Mouse (Mus musculus) fibroblast of lung, adult 2 months (primary cell): ENCODE measurements around the gene Tlr7.
A peak's percentile ranks its signal among the peaks of the same experiment; 100 is the strongest.
"Not testable (repeated sequence)": the region's sequence is repeated elsewhere in the genome, so short reads cannot be mapped to it uniquely, and the experiment has no call there.

Experiments
- DNase-seq: peaks from one replicate; pipeline ENCODE4 v3.0.0-alpha.2; 2011; ENCODE audit warnings: low read depth

Gene Tlr7

DNA sequence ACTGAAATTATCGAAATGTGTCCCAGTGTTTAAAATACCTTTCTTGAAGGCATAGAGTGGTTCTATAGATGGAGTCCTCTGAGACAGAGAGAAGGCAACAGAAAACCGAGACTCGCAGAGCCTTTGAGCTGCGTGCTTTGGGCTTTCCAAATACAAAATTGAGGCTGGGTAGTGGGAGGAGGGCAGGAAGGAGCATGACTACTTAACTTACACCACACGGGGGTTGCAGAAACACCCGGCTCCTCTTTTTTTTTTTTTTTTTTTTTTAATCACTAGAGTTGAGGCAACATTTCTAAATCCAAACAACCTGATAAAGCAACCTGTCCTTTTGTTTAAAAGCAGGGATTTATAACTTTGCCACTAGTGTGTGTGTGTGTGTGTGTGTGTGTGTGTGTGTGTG, at the start of gene Tlr7:
Gene Tlr7 (minus strand): TSS at position 160 of the 400 bp plus-strand sequence.
- DNase-seq: no peak

DNA sequence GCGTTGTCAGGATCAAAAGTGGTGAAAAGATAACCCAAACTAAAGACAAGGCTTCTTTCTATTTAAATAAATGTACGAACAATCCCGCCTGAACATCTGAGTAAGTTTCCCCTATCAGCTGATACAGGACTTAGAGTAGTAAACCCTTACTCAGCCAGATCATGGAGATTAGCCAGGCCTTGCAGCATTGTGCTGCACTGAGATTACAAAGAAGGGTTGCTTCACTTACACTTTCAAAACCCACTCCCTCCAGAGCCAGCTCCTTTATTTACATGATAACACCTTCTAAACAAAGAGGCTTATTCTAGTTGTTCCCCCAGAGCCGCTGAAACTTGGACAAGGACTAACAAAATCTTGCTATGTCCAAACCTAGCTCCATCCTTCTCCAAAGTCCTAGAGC, 49.7 kb upstream of the Tlr7 start:
- no peak for DNase-seq

DNA sequence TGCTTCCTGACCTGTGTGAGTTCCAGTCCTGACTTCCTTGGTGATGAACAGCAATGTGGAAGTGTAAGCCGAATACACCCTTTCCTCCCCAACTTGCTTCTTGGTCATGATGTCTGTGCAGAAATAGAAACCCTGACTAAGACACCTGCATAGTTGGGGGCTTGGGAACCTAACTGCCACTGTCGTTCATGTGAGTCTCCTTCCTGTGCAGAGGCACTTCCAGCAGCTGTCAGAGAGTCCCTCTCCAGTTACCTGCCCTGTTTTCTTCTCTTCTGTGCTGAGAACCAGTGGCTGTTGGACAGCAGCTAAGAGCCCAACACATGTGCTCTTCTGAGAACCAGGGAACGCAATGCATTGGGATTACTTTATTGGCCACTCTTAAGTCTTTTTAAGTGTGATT, 30.9 kb upstream of the Tlr7 start:
- not testable (repeated sequence) for DNase-seq

DNA sequence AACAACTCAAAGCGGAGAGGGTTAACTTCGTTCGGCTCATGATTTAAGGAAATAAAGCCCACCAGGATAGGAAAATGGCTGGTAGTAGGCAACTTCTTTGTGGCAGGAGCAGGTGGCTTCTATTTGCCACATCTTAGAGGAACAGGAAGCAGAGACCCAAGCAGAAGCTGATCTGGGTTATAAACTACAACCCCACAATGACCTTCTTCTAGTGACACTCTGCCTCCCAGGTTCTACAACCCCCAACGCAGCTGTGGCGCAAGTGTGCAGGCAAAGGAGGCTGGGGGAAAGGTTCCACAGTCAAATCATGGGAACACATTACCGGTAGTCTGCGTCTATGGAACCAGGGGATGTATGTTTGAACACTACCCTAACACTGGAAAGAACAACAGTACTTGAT, 29.3 kb upstream of the Tlr7 start:
- no peak for DNase-seq

DNA sequence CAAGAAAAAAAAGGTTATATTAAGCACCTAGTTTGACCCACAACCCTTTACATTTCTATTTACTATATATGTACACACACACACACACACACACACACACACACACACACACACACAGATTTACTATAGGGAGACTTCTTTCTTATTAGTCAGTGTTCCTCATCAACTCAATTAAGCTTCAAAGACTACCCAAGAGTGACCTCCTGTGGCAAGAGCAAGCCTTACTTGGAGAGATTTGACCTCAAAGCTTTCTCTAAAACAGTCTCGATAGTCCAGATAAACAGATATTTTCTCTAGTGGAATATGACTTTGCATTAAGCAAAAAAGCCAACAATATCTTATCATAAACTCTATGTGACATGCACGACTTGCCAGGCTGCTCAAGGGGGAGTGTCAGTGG, 27.1 kb upstream of the Tlr7 start:
- no peak for DNase-seq

DNA sequence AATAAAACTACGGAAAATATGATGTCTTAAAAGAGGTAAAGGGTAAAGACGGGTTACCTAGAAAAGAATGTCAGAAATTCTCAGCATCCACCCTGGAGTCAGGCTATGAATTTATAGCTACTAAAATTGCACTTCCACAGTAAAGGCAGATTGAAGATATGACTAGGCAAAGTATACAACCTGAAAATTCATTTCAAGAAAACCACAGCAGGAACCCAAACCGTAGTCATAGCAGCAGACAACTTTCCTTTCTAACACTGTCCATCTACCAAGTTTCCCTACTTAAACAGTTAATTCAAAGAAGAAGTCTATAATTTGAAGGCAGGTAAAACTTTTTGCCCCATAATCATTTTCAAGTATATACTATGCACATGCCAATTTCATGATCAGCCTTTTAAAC, 25.6 kb upstream of the Tlr7 start:
- DNase-seq: no peak

DNA sequence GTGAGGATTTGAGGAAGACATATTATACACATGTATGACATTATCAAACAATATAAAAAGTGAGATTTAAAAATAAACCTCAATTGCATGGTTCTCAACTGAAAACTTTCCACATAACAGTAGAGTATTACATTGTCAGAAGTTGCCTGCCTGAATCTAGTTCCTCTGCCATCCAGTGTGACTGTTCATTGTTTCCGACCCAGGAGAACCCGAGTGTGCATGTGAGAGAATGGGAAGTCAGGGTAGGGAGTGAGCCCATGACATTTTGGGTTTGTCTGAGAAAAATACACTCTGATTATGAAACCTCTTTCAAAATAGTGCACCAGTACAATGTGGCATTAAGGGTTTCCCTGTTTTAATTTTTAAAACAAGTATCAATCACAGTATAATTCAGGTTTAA, 23.3 kb upstream of the Tlr7 start:
- no peak for DNase-seq

DNA sequence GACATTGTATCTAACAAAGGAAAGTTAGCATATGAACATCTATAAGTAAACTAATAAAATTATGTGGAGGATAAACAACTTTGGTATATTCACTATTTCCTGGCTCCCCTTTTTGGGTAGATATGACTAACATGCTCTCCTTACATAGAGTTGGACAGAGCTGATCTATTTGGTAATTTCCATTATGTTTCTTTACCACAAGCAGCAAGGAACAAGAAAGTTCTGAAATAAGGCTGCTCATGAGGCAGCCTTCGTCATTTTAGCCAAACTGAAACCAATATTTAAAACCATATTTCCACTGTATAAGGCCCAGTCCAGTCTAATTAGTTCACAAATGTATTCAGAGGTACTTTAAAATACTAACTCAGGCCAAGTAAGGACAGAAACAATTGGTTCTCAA, 16.1 kb upstream of the Tlr7 start:
- no peak for DNase-seq

DNA sequence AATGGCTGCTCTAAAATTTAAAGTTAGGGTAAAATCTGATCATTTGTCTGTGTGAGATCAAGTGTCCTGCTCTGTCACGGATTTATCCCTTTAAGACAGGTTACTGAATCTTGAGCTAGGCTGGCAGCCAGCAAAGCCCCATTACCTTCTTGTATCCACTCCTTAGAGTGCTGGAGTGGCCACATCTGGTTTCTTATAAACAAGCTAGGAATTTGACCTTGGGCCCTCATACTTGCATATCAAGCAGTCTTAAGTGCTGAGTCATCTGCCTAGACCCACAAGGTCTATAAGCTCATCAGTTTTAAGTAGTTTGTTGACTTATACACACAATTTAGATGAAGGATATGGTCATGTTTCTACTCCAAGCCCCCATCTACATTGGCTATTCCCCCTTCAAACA, 14.0 kb upstream of the Tlr7 start:
- DNase-seq: no peak

DNA sequence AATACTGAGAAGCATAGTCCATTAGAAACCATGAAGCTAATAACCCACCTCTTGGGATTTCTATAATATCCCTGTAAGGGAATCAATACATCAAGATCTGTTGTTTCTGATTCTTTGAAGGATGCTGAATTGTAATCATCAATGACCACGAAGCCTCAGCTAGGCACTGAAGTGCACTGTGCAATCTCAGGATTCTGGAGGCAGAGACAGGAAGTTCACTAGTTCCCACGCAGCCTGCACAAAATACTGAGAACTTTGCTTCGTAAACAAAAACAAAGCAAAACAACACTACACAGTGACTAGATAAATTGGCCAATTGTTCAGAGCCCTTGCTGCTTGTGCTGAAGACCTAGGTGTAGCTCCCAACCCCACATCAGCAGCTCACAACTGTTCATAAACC, 11.5 kb upstream of the Tlr7 start:
- DNase-seq: no peak

DNA sequence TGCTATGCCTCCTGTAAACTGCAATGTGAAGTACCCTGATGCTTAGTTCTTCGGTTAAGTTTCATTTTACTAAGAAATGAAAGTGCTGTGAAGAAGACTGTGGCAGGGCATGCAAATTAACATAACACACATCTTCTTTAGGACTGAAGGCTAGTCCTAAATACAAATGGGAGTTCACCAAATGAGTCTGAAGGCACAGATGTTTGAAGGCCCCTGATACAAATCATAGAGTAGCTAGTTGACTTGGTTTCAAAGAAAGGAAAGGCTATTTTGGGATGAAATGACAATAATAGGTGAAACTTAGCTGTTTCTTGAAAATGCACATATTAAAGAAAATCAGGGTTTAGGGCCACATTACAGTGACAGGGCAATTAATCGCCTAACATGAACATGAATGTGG, 9.8 kb upstream of the Tlr7 start:
- no peak for DNase-seq

DNA sequence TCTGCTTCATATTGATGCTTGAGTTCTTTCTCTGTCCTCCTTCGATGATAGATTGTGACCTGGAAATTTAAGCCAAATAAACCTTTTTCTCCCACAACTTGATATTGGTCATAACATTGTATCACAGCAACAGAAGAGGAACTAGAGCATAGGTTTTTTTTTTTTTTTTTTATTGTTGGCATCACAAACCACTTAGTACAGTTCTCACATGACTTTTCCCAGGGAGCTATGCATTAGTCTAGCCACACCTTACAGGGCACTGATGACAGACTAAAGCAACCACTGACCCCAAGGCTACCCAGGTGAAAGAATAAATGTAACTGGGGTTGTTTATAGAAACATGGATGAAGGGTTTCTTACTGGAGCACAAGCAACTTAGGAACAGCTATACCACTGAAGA, 7.6 kb upstream of the Tlr7 start:
- no peak for DNase-seq

DNA sequence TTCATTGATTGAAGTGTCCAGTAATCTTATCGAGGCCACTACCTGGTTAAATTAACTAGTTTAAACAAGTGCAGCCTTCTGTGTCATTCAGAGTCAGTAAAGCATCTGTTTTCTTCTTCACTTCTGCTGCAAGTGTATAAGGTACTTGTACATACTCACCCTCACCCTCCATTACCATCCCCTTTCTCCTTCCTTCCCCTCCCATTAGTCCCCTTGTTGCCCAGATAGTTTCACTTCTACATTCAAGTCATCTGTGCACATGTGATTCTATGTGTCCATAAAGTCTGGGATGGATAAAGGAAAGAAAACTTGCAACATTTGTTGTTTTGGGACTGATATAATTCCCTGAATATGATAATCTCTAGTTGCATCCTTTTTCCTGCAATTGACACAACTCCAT, 4.2 kb upstream of the Tlr7 start:
- DNase-seq: no peak

DNA sequence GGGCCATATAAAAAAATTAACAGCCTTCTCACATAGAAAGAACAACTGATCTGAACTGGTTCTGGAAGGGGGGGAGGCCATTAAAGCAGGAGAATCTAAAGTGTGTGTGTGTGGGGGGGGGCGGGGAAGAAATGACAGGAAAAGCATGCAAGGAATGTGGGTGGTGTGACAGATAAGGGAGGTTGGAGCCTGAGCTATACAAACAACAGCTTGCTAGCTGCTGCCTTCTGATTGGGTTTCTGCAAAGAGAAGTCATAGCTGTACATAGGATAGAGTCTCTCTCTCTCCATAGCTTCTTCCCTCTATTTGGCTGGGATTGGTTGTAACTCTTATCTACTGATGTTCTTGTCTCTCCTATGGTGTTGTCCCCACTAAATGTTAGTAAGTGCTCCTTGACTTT, 2.2 kb upstream of the Tlr7 start:
- DNase-seq: no peak

DNA sequence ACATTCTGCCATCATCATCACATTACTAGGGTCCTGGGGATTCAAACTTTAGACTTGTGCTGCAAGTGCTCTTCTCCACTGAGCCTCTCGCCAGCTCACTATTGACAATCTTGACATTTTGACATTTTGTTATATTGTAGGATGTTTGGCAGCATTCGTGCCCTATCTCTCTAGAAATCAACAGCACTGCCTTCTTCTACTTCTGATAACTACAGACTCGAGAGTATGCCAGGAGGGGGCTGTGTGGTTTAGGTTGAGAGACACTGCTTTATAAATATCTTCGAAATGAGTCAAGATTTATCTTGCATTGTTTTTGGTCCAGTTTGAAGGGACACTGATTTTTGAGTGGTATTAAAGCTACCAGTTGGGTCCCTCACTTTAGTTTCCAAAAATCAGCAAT, 635 bp upstream of the Tlr7 start:
- no peak for DNase-seq

DNA sequence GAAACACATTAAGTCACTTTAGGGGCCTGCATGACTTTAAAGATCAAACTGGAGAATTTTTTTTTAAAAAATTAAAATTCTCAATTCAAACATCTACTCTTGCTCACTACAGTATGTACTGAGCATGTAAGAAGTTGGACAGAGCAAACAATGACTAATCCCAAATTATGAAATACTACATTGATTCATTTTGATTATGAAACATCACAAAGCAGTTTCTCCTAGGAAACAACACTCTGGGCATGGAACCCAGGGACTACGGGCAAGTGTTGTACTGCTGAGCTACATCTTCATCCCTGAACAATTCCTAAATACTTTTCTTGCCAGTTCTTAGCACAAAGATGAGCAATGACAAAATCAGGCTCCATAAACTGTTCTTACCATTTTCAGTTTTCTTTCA, 738 bp downstream of the Tlr7 start:
- DNase-seq: no peak

DNA sequence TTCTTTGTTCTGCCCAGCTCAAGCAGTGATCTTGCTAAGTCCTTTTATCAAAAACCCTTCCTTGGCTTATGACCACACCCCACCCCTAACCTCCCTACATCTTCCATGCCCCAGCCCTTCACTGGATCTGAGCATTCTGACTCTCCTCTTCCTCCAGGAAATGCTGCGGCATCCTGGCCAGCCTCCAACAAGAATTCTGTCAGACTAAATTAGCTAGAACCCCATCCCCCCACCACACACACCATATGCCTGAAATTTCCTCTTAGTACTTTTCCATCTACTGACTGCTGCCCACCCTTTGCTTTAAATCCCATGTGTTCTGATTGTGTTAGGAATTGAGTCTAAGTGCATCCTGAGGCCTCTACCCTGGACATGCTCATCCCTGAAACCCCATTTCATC, 1.3 kb downstream of the Tlr7 start:
- DNase-seq: no peak

DNA sequence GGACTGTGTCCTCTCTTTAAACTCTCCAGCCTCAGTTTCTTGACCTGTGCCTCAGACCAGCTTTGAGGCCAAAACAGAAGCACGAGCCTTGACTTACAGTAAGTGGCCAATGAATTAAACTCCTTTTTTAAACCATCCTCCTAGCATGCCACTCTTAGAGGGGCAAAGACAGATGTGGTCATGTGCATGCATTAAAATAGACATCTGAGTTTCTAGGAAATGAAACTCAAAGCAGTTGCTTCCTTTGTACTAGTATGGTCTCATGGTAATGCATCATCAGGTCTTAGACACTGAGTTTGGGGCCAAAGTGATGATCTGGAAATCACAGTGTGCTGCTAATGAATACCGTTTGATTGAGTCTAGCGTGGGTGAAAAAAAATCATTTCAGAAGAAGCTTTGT, 1.8 kb downstream of the Tlr7 start:
- no peak for DNase-seq

DNA sequence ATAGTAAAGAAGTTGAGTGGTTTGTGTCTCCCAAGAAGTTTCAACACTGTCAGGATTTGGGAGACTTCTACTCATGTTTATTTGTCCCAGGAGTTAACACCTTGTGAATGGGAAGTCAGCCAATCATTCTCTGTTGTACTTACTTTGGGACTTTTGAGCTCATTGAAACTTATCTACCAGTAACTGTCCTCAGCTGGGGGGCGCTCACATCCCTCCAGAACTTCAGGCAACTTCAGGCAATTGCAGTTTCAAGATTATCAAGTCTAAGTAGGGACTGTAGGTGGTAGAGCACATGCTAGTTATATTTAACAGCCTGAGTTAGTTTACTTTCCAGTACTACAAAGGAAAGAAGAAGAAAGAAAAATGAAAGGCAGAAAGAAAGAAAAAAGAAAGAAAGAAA, 6.6 kb downstream of the Tlr7 start:
- no peak for DNase-seq

DNA sequence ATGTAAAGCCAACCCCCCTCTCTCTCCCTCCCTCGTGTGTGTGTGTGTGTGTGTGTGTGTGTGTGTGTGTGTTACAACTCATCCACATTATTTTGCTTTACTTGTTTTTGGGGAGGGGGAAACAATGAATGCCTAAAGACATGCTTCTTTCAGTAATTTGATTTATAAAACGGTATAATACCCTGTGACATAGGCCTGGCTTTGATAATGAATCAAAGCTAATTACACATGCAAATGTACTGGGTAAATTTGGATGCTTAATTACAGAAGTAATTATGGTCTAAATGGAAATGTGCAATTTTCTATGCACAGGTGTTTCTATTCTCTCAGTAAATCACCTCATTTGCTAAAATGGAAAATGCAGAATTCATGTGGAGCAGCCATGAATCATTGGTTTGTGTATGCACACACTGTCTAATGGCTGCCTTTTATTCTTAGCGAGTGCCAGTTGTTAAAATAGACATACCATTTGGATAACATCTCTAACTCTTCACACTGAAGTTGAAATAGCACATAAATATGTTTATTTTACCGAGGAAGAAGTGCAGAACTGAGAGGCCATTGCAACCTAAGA, 9.0 kb downstream of the Tlr7 start:
- DNase-seq: no peak

DNA sequence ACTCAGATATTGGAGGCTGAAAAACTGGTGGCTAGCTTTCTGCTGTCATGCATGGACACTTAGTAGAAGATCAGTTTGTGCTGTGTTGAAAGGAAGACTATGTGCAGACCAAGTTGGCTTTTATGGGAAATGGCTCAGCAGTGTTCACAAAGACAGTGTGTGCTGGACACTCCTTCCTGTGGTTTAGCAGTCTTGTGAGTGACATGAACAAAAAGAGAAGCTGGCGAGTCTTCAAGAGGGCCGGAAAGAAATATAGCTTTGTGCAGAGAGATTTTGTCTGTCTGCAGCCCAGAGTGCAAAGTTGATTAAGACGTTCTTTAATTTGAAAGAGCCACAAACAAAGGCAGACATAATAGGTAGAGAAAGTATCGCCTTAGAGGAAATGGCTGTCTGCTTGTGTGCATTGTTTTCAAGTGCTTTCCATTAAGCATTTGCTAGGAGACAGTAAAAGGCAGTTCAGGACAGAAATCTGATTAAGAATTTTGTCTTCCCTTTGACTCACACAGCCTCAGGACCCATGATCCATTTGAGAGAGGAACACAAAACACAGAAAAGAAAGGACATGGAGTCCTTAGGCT, 11.4 kb downstream of the Tlr7 start:
- peak; percentile 21 for DNase-seq

DNA sequence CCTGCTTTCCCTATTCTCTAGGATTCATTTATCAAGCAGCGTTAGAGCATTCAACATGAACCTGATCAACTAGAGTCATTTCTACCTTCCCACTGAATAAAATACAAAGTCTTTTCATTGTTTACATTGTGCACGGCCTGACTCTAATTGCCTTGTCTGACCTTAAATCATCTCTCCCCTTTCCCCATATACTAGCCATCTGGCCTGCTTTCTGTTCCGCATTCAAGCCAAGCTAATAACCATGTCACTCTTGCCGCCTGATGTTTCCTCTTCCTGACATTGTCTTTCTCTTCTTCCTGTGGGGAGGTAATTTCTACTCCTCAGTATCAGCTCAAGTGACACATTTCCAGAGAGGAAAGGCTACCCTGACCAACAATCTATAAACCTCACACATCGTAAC, 14.6 kb downstream of the Tlr7 start:
- DNase-seq: no peak

DNA sequence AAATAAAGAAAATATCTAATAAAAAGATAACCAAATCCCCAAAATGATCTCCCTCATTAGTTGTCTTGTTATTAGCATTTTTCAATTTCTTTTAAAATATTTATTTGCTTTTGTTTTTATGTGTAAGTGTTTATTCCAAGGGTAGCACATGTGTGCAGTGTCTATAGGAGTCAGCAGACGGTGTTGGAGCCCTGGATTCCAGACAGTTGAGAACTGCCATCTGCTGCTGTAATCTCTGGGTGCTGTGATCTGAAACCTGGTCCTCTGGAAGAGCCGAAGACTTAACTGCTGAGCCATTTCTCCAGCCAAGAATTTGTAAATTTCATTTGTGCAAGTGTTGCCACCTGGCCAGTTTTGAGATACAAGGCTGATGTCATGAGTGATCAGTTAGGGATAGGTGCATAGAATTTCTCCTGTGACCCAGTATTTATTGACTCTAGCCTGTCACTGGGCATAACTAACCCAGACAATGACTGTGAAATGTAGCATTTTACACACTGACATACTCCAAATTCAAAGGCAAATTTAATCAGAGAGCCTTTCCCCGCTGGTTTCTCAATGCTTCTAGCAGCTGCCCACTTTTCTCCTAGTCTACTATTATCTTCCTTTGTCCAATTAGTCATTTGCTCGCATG, 15.1 kb downstream of the Tlr7 start:
- no peak for DNase-seq

DNA sequence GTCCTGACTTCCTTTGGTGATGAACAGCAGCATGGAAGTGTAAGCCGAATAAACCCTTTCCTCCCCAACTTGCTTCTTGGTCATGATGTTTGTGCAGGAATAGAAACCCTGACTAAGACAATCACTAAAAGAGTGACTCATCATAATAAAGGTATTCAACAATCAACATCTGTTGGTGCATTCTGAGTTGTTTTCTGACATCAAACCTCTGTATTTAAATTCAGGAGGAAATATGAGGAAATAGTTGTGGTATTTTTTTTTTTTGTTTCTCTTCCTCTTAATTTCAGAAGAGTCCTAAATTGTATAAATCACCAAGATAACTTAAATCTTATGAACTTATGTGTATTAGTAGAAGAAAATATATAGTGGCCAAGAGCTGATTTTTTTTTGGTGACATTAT, 28.3 kb downstream of the Tlr7 start:
- DNase-seq: not testable (repeated sequence)
